Mouse (Mus musculus) intestine, embryonic 16.5 days (tissue): ENCODE measurements around the gene Coch. TPM values are rescaled to one million over a fixed set of nuclear protein-coding genes. Genes with fewer than 3 reads are reported as not detected.

Source experiments
- ATAC-seq: fragments of 200-750 bp; cut with Nextera tagmentation; 2 replicates; pipeline ENCODE4 v1.8.0; 2017; ENCODE audit warnings: moderate TSS enrichment, moderate library complexity
- H3K27ac ChIP-seq: fragments of 300-500 bp; sonication (generic); 2 replicates; pipeline ENCODE4 v1.5.1; 2014; ENCODE audit warnings: mild to moderate bottlenecking, low read length
- H3K27me3 ChIP-seq: fragments of 300-500 bp; sonication (generic); replicated peaks from 2 replicates; pipeline ENCODE4 v1.6.1; 2014; ENCODE audit warnings: low read length, control low read depth, mixed read lengths; ENCODE audit not compliant: control insufficient read depth, insufficient read depth
- H3K36me3 ChIP-seq: fragments of 300-500 bp; sonication (generic); 2 replicates; pipeline ENCODE4 v1.6.1; 2014; ENCODE audit warnings: low read length, control low read depth; ENCODE audit not compliant: control insufficient read depth, insufficient read depth
- H3K4me1 ChIP-seq: fragments of 300-500 bp; sonication (generic); 2 replicates; pipeline ENCODE4 v1.6.1; 2014; ENCODE audit warnings: low read length, control low read depth, mixed read lengths; ENCODE audit not compliant: control insufficient read depth, insufficient read depth
- H3K4me2 ChIP-seq: fragments of 300-500 bp; sonication (generic); 2 replicates; pipeline ENCODE4 v1.6.1; 2014; ENCODE audit warnings: low read depth, low read length, control low read depth
- H3K4me3 ChIP-seq: fragments of 300-500 bp; sonication (generic); 2 replicates; pipeline ENCODE4 v1.5.1; 2014; ENCODE audit warnings: mild to moderate bottlenecking, low read length
- H3K9ac ChIP-seq: fragments of 300-500 bp; sonication (generic); 2 replicates; pipeline ENCODE4 v1.6.1; 2014; ENCODE audit warnings: low read depth, low read length
- H3K9me3 ChIP-seq: fragments of 300-500 bp; sonication (generic); 2 replicates; pipeline ENCODE4 v1.6.1; 2016; ENCODE audit warnings: low read length, control low read depth; ENCODE audit not compliant: control insufficient read depth
- WGBS: fragments of 180-500 bp; shearing (Covaris S2); extraction: QIAGEN DNeasy Blood & Tissue Kit; methylation state at CpG from one replicate; pipeline ENCODE4 v1.1.7; 2014; 5-methylcytosine and 5-hydroxymethylcytosine counted together
- polyA plus RNA-seq: library from polyadenylated mRNA; unstranded; fragments of >200 nt; fragmentation: Nextera tagmentation; extraction: Ambion mirVana; gene quantifications from 2 replicates; pipeline ENCODE4 v1.2.1, GENCODE M21; 2015

The Coch gene
- polyA plus RNA-seq, 1 experiment from 2014 or later: 0.79 TPM

GRCm38 (mm10) chr12:51589263-51589662, 3.9 kb upstream of the Coch start:
- no peak for ATAC-seq
- 87% methylated on average over 5 of the region's 5 CpGs for WGBS
- H3K27me3 ChIP-seq: peaks cover 22% of the 10 kb centered on the region
- no peaks in the 10 kb centered on the region for H3K36me3 ChIP-seq
- no peak overlapping the region for H3K9ac ChIP-seq
- H3K4me3 ChIP-seq: no peak overlapping the region
- peaks cover 9% of the 10 kb centered on the region for H3K4me1 ChIP-seq
- H3K9me3 ChIP-seq: no peaks in the 10 kb centered on the region
- H3K27ac ChIP-seq: no peak overlapping the region
- no peak overlapping the region for H3K4me2 ChIP-seq

GRCm38 (mm10) chr12:51591921-51592320, 1.2 kb upstream of the Coch start:
- Histone ChIP-seq H3K27ac (no peak overlapping the region), H3K4me3 (no peak overlapping the region), H3K36me3 (no peaks in the 10 kb centered on the region), H3K9ac (no peak overlapping the region), H3K9me3 (no peaks in the 10 kb centered on the region), H3K4me2 (no peak overlapping the region), H3K4me1 (peaks cover 9% of the 10 kb centered on the region), H3K27me3 (peaks cover 35% of the 10 kb centered on the region)
- 74% methylated on average over 8 of the region's 8 CpGs for WGBS
- ATAC-seq: no peak

GRCm38 (mm10) chr12:51592888-51593228, 283 bp upstream of the Coch start:
- H3K4me2 ChIP-seq: peak overlapping the region; percentile 96
- peak overlapping the region; percentile 61 for H3K4me3 ChIP-seq
- H3K27ac ChIP-seq: no peak overlapping the region
- peaks cover 35% of the 10 kb centered on the region for H3K27me3 ChIP-seq
- WGBS: 2% methylated on average over 15 of the region's 21 CpGs
- no peaks in the 10 kb centered on the region for H3K9me3 ChIP-seq
- peaks cover 9% of the 10 kb centered on the region for H3K4me1 ChIP-seq
- H3K9ac ChIP-seq: peak overlapping the region; percentile 53
- no peaks in the 10 kb centered on the region for H3K36me3 ChIP-seq
- peak; percentile 43 for ATAC-seq

GRCm38 (mm10) chr12:51594030-51594470, 909 bp downstream of the Coch start:
- Histone ChIP-seq H3K27ac (no peak overlapping the region), H3K4me3 (peak overlapping the region; percentile 61), H3K4me1 (peaks cover 9% of the 10 kb centered on the region), H3K4me2 (peak overlapping the region; percentile 96), H3K9ac (peak overlapping the region; percentile 53), H3K27me3 (peaks cover 35% of the 10 kb centered on the region), H3K9me3 (no peaks in the 10 kb centered on the region), H3K36me3 (no peaks in the 10 kb centered on the region)
- 2% methylated on average over 18 of the region's 18 CpGs for WGBS
- ATAC-seq: no peak

- H3K9ac ChIP-seq: no peak overlapping the region
- no peak overlapping the region for H3K4me3 ChIP-seq
- no peaks in the 10 kb centered on the region for H3K9me3 ChIP-seq
- H3K27ac ChIP-seq: no peak overlapping the region
- H3K36me3 ChIP-seq: no peaks in the 10 kb centered on the region
- no peaks in the 10 kb centered on the region for H3K4me1 ChIP-seq
- no peaks in the 10 kb centered on the region for H3K27me3 ChIP-seq
- ATAC-seq: no peak
- WGBS: 97% methylated on average over 10 of the region's 10 CpGs
- H3K4me2 ChIP-seq: no peak overlapping the region
These were observed 10.2 kb downstream of the Coch start for GRCm38 (mm10) chr12:51603306-51603705.

- Histone ChIP-seq H3K4me1 (no peaks in the 10 kb centered on the region), H3K9me3 (no peaks in the 10 kb centered on the region), H3K36me3 (no peaks in the 10 kb centered on the region), H3K4me3 (no peak overlapping the region), H3K27me3 (no peaks in the 10 kb centered on the region), H3K27ac (no peak overlapping the region), H3K4me2 (no peak overlapping the region), H3K9ac (no peak overlapping the region)
- WGBS: 89% methylated on average over 4 of the region's 4 CpGs
- ATAC-seq: no peak
These were observed 13.0 kb downstream of the Coch start for GRCm38 (mm10) chr12:51606138-51606537.

GRCm38 (mm10) chr12:51612361-51612760, 19.2 kb downstream of the Coch start:
- peaks cover 9% of the 10 kb centered on the region; the same call in 1 of the 2 replicates for H3K36me3 ChIP-seq

GRCm38 (mm10) chr12:51620572-51620971, 27.4 kb downstream of the Coch start:
- Histone ChIP-seq H3K9me3 (no peaks in the 10 kb centered on the region), H3K27me3 (no peaks in the 10 kb centered on the region), H3K27ac (no peak overlapping the region), H3K4me3 (no peak overlapping the region), H3K4me1 (no peaks in the 10 kb centered on the region), H3K36me3 (peaks cover 7% of the 10 kb centered on the region), H3K4me2 (no peak overlapping the region), H3K9ac (no peak overlapping the region)
- ATAC-seq: no peak

More at GRCm38 (mm10) chr12:51612361-51612760, 19.2 kb downstream of the Coch start:
- Histone ChIP-seq H3K4me2 (no peak overlapping the region), H3K9ac (no peak overlapping the region), H3K4me1 (no peaks in the 10 kb centered on the region), H3K27ac (no peak overlapping the region), H3K9me3 (no peaks in the 10 kb centered on the region), H3K4me3 (no peak overlapping the region), H3K27me3 (no peaks in the 10 kb centered on the region)
- no peak for ATAC-seq
- WGBS: 82% methylated on average over 5 of the region's 5 CpGs

- no peaks in the 10 kb centered on the region for H3K27me3 ChIP-seq
- no peak overlapping the region for H3K9ac ChIP-seq
- no peak overlapping the region for H3K27ac ChIP-seq
- H3K9me3 ChIP-seq: no peaks in the 10 kb centered on the region
- no peak for ATAC-seq
- no peak overlapping the region for H3K4me2 ChIP-seq
- H3K4me3 ChIP-seq: no peak overlapping the region
- 81% methylated on average over 5 of the region's 5 CpGs for WGBS
- H3K4me1 ChIP-seq: no peaks in the 10 kb centered on the region
- peaks cover 6% of the 10 kb centered on the region; the same call in 1 of the 2 replicates for H3K36me3 ChIP-seq
These were observed 28.0 kb downstream of the Coch start for GRCm38 (mm10) chr12:51621161-51621560.

GRCm38 (mm10) chr12:51622670-51623365, 29.7 kb downstream of the Coch start:
- Histone ChIP-seq H3K36me3 (peaks cover 3% of the 10 kb centered on the region; the same call in 1 of the 2 replicates), H3K9me3 (no peaks in the 10 kb centered on the region), H3K4me3 (no peak overlapping the region), H3K27ac (no peak overlapping the region), H3K27me3 (no peaks in the 10 kb centered on the region), H3K4me1 (no peaks in the 10 kb centered on the region), H3K9ac (no peak overlapping the region), H3K4me2 (no peak overlapping the region)
- ATAC-seq: no peak
- WGBS: 82% methylated on average over 5 of the region's 5 CpGs
